Mouse (Mus musculus) spleen, postnatal 36 days (tissue): ENCODE data around the gene Ybx2.

Experiments
- DNase-seq, 2 experiments: peaks; one replicate each; pipeline ENCODE4 v3.0.0; 2022; ENCODE audit warnings: low spot score in 2 of 2, mixed read lengths in 1 of 2

The Ybx2 gene

GRCm38 (mm10) chr11:69961841-69962240, 26.2 kb downstream of the Ybx2 start:
- no peak for DNase-seq

GRCm38 (mm10) chr11:69964650-69965270, 29.2 kb downstream of the Ybx2 start, which contains the start of gene Cldn7:
Gene Cldn7 (plus strand): TSS chr11:69964779.
- no peak for DNase-seq

DNA sequence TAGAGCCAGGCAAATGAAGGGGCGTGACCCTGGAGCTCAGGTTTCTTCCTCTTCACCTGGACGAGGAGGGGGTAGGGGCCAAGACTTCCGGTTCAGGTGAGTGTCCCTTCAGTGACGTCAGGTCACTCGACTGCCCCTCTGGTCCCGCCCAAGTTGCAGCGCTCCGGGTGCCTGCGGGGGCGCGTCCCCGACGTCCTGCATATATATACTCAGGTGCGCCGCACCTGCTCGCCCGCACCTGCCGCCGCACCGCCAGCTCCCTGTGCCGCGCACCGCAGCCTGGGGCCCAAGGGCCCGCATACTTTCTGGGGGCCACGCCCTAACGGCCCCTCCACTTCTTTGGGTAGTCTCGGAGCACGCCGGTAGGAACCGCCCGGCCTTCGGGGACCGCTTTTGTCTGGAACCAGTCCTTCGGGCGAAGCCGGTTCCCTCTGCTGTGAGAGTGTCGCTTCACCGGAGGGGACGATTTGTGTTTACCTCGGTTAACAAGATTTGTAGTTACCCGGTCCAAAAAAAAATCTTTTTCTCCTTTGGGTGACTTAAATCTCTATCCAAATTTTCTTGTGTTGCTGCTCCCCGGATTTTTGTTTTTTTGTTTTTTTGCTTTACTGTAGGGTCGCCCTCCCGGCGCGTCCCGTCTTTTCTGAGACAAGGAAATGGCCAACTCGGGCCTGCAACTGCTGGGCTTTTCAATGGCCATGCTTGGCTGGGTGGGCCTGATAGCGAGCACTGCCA, 29.8 kb downstream of the Ybx2 start:
- DNase-seq, result no peak

DNA sequence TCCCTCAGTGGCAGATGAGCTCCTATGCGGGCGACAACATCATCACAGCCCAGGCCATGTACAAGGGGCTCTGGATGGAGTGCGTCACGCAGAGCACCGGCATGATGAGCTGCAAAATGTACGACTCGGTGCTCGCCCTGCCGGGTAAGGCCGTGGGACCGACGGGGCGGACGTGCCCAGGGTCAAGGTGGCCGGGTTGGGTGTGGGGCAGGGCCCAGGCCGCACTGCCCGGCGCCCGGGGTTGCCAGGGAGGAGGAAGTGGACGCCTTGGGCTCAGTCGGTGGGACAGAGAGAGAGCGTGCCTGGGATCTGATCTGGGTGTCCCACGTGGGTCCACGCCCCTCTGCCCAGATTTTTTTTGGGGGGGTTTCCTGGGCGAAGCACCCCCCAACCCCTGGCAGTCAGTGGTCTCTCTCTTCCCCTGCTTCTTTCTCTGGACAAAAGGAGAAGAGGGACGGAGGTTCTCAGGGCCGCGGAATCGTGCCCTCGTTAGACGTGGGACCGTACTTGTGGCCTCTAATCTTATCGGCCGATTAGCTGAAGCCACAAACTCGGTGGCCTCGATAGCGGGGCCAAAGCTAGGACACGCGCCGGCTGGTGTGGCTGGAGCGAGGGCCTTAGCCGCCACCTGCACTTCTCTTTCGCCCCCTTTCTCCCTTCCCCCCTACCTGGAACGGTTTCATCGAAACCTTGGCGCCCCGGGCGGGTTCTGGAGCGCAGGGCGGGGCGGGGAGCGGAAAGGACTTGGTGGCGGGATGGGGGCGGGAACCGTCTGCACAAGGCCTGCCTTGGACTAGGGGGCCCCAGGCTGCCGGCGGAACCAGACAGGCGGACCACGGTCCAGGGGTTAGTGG, 30.6 kb downstream of the Ybx2 start:
- no peak for DNase-seq

- no peak for DNase-seq
Measured at GRCm38 (mm10) chr11:69966860-69967517, 31.4 kb downstream of the Ybx2 start.

- no peak for DNase-seq
Measured at GRCm38 (mm10) chr11:69968793-69969192, 33.2 kb downstream of the Ybx2 start.

GRCm38 (mm10) chr11:69970222-69970621, 34.6 kb downstream of the Ybx2 start:
- no peak for DNase-seq

GRCm38 (mm10) chr11:69970775-69971174, 35.2 kb downstream of the Ybx2 start:
- no peak for DNase-seq

DNA sequence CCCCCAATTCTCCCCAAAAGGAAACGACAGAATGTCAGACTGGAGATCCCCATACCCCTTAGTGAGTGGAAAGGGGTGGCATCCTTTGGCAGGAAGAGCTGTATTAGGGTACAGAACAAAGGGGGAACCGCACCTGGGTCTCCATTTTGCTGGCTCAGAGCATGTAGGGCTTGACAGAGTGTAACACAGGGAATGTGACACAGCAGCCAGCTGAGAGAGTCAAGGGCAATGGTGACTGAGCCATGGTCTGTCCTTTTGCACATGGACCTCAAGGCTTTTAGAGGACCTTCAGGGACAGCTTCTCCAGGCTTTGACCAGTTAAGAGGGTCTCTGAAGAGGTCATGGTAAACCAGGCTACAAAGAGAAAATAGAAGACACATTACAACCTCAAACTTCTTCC, 39.3 kb downstream of the Ybx2 start:
- DNase-seq, result no peak

GRCm38 (mm10) chr11:69976271-69976670, 40.7 kb downstream of the Ybx2 start:
- no peak for DNase-seq

GRCm38 (mm10) chr11:69979827-69980195, 44.2 kb downstream of the Ybx2 start:
- no peak for DNase-seq

DNA sequence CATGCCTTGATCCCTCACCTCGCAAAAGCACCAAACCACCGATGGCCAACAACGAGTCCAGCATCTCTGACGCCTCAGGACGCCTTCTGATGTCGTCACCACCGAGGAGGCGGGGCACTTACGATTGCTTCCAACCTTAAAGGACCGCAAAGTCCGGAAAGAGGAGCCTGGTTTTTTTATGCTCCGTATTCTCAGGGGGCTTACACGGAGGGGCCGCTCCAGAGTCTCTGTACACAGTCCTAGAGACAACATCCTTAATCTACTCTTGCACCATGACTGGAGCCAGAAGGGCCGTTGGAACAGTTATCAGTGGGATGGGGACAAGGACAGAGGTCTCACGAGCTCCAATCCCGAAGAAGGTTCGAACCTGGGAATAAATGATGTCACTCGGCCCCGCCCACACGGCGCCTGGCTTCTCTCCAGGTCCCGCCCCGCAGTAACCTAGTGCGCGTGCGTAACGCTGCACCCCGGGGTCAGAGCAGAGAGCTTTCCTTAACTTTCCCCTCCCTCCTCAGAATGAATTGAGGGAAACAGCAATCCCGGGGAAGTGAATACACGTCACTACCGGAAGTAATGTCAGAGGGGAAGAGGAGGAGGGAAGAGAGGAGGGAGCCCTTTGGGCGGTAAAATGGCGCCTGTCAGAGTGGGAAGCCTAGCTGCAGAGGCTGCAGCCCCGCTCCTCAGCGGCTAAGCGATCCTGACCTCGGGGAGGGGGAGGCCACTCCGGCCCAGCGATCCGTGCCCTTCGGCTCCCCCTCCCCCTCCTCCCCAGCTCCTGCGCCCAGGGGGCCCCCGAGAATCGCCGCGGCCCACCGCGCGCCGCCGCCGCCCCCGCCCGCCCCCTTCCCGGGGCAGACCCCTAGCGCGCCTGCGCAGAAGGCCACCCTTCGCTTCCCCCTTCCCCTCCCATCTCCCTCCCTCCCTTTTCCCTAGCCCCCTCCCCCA, 44.9 kb downstream of the Ybx2 start:
- peak; percentile 85 to 90 for DNase-seq

- peak in 1 of 2 experiments; percentile 53 for DNase-seq
Measured at GRCm38 (mm10) chr11:69981141-69981762, 45.7 kb downstream of the Ybx2 start, which contains the start of gene Ctdnep1. Gene Ctdnep1 (plus strand): TSS chr11:69981156.

DNA sequence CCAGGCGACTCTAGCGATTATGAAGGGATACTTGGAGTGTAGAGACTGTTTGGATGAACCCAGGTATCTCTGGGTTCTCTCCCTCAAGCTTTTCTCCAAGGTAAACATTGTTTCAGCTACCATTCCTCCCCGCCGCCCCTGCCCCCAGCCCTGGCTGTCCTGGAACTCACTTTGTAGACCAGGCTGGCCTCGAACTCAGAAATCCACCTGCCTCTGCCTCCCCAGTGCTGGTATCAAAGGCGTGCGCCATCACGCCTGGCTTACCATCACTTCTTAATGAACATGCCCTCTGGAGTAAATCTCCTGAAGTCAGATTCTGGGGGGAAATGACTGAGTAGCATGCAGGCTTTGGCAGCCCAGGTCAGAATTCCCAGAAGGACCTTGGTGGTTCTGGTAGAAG, 46.6 kb downstream of the Ybx2 start, which contains the start of gene Elp5:
Gene Elp5, minus strand, starts transcription at position 293 of the 400 bp plus-strand sequence.
- no peak for DNase-seq

- DNase-seq, result no peak
Measured at GRCm38 (mm10) chr11:69982877-69983276, 47.3 kb downstream of the Ybx2 start.

DNA sequence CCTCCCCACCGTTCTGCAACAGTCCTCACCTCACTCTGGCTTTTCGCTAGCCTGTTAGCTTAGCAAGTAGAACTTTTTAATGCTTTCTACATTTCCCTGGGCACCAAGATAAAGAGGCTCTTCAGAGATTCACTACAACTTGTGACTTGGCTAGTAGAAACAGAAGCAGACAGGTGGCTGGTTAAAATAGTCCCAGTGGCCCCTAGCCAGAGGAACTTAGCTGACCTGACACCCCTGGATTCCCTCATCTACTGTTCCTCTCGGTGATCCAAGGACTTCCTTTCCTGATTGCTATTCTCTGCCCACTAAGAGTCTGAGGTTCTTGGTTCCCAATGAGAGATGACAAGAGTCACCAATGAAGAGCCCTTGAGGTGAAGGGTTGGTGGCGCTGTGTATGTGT, 47.8 kb downstream of the Ybx2 start:
- no peak for DNase-seq

GRCm38 (mm10) chr11:69984431-69984830, 48.8 kb downstream of the Ybx2 start:
- DNase-seq, result no peak

- DNase-seq, result no peak
Measured at GRCm38 (mm10) chr11:69989949-69990348, 54.4 kb downstream of the Ybx2 start.
